Mouse (Mus musculus): Measurements from ENCODE around the gene Dnmt3a. TPM values are rescaled to one million over a fixed set of nuclear protein-coding genes. Genes with fewer than 3 reads are reported as not detected.

The Dnmt3a gene
- polyA plus RNA-seq, 2 experiments = 48.7 to 74.5 TPM

GRCm38 (mm10) chr12:3859545-3859944 is 53.7 kb downstream of the Dnmt3a start:
- Histone ChIP-seq H3K27me3 (ENCODE audit: control insufficient read depth, insufficient read depth, low read length) (no peaks in the 10 kb centered on the region), H3K9ac (ENCODE audit: low read depth, low read length, severe bottlenecking) (no peak overlapping the region), H3K4me3 (replicated peaks; ENCODE audit: low read length) (no peak overlapping the region), H3K9me3 (ENCODE audit: control insufficient read depth, low read length) (no peaks in the 10 kb centered on the region), H3K36me3 (ENCODE audit: control insufficient read depth, insufficient read depth, low read length) (peaks cover 33% of the 10 kb centered on the region), H3K4me2 (replicated peaks; ENCODE audit: low read depth, low read length, severe bottlenecking) (no peak overlapping the region), H3K4me1 (ENCODE audit: control insufficient read depth, insufficient read depth, low read length) (peaks cover 14% of the 10 kb centered on the region), H3K27ac (replicated peaks; ENCODE audit: low read depth, low read length) (no peak overlapping the region)
- 68% methylated on average over 3 of the region's 3 CpGs for WGBS
- DNase-seq (ENCODE audit: low spot score) (no peak), ATAC-seq (ENCODE audit: low FRiP score, low read depth) (no peak)
- TF ChIP-seq POLR2A (IDR thresholded peaks at IDR 0.05; ENCODE audit: borderline replicate concordance, extremely low read depth, insufficient read depth, insufficient read length) = no peak

- no peak overlapping the region for H3K4me2 ChIP-seq (replicated peaks; ENCODE audit: low read depth, low read length, severe bottlenecking)
- ATAC-seq (ENCODE audit: low FRiP score, low read depth) (no peak), DNase-seq (ENCODE audit: low spot score) (no peak)
- no peak overlapping the region for H3K27ac ChIP-seq (replicated peaks; ENCODE audit: low read depth, low read length)
- TF ChIP-seq POLR2A (IDR thresholded peaks at IDR 0.05; ENCODE audit: borderline replicate concordance, extremely low read depth, insufficient read depth, insufficient read length) = no peak
- H3K9me3 ChIP-seq (ENCODE audit: control insufficient read depth, low read length) = no peaks in the 10 kb centered on the region
- H3K4me1 ChIP-seq (ENCODE audit: control insufficient read depth, insufficient read depth, low read length) = peaks cover 12% of the 10 kb centered on the region
- no peaks in the 10 kb centered on the region for H3K27me3 ChIP-seq (ENCODE audit: control insufficient read depth, insufficient read depth, low read length)
- H3K36me3 ChIP-seq (ENCODE audit: control insufficient read depth, insufficient read depth, low read length) = peaks cover 36% of the 10 kb centered on the region
- H3K9ac ChIP-seq (ENCODE audit: low read depth, low read length, severe bottlenecking) = no peak overlapping the region
- 38% methylated on average over 5 of the region's 5 CpGs for whole genome bisulfite sequencing
- H3K4me3 ChIP-seq (replicated peaks; ENCODE audit: low read length) = no peak overlapping the region
These were observed 54.2 kb downstream of the Dnmt3a start for GRCm38 (mm10) chr12:3860005-3860404.

- ATAC-seq (ENCODE audit: low FRiP score, low read depth) (no peak), DNase-seq (ENCODE audit: low spot score) (no peak)
- Histone ChIP-seq H3K27ac (replicated peaks; ENCODE audit: low read depth, low read length) (no peak overlapping the region), H3K36me3 (ENCODE audit: control insufficient read depth, insufficient read depth, low read length) (peaks cover 53% of the 10 kb centered on the region), H3K27me3 (ENCODE audit: control insufficient read depth, insufficient read depth, low read length) (no peaks in the 10 kb centered on the region), H3K4me3 (replicated peaks; ENCODE audit: low read length) (no peak overlapping the region), H3K4me2 (replicated peaks; ENCODE audit: low read depth, low read length, severe bottlenecking) (no peak overlapping the region), H3K9me3 (ENCODE audit: control insufficient read depth, low read length) (no peaks in the 10 kb centered on the region), H3K9ac (ENCODE audit: low read depth, low read length, severe bottlenecking) (no peak overlapping the region), H3K4me1 (ENCODE audit: control insufficient read depth, insufficient read depth, low read length) (peaks cover 9% of the 10 kb centered on the region)
- WGBS = 81% methylated on average over 4 of the region's 4 CpGs
- TF ChIP-seq POLR2A (IDR thresholded peaks at IDR 0.05; ENCODE audit: borderline replicate concordance, extremely low read depth, insufficient read depth, insufficient read length) = no peak
These were observed 55.9 kb downstream of the Dnmt3a start for GRCm38 (mm10) chr12:3861665-3862228.

GRCm38 (mm10) chr12:3862253-3862652 is 56.4 kb downstream of the Dnmt3a start:
- DNase-seq (ENCODE audit: low spot score) (no peak), ATAC-seq (ENCODE audit: low FRiP score, low read depth) (no peak)
- Histone ChIP-seq H3K36me3 (ENCODE audit: control insufficient read depth, insufficient read depth, low read length) (peaks cover 57% of the 10 kb centered on the region), H3K27ac (replicated peaks; ENCODE audit: low read depth, low read length) (no peak overlapping the region), H3K9me3 (ENCODE audit: control insufficient read depth, low read length) (no peaks in the 10 kb centered on the region), H3K4me1 (ENCODE audit: control insufficient read depth, insufficient read depth, low read length) (peaks cover 10% of the 10 kb centered on the region), H3K4me3 (replicated peaks; ENCODE audit: low read length) (no peak overlapping the region), H3K27me3 (ENCODE audit: control insufficient read depth, insufficient read depth, low read length) (no peaks in the 10 kb centered on the region), H3K9ac (ENCODE audit: low read depth, low read length, severe bottlenecking) (no peak overlapping the region), H3K4me2 (replicated peaks; ENCODE audit: low read depth, low read length, severe bottlenecking) (no peak overlapping the region)
- WGBS = 84% methylated on average over 6 of the region's 6 CpGs
- no peak for TF ChIP-seq POLR2A (IDR thresholded peaks at IDR 0.05; ENCODE audit: borderline replicate concordance, extremely low read depth, insufficient read depth, insufficient read length)

GRCm38 (mm10) chr12:3864208-3864607 is 58.4 kb downstream of the Dnmt3a start:
- H3K9me3 ChIP-seq (ENCODE audit: control insufficient read depth, low read length) = no peaks in the 10 kb centered on the region
- no peak overlapping the region for H3K4me3 ChIP-seq (replicated peaks; ENCODE audit: low read length)
- no peaks in the 10 kb centered on the region for H3K27me3 ChIP-seq (ENCODE audit: control insufficient read depth, insufficient read depth, low read length)
- no peak overlapping the region for H3K4me2 ChIP-seq (replicated peaks; ENCODE audit: low read depth, low read length, severe bottlenecking)
- WGBS = 90% methylated on average over 8 of the region's 8 CpGs
- H3K9ac ChIP-seq (ENCODE audit: low read depth, low read length, severe bottlenecking) = no peak overlapping the region
- H3K36me3 ChIP-seq (ENCODE audit: control insufficient read depth, insufficient read depth, low read length) = peaks cover 69% of the 10 kb centered on the region
- H3K27ac ChIP-seq (replicated peaks; ENCODE audit: low read depth, low read length) = no peak overlapping the region
- peaks cover 10% of the 10 kb centered on the region for H3K4me1 ChIP-seq (ENCODE audit: control insufficient read depth, insufficient read depth, low read length)
- ATAC-seq (ENCODE audit: low FRiP score, low read depth) (no peak), DNase-seq (ENCODE audit: low spot score) (no peak)
- no peak for TF ChIP-seq POLR2A (IDR thresholded peaks at IDR 0.05; ENCODE audit: borderline replicate concordance, extremely low read depth, insufficient read depth, insufficient read length)

- peaks cover 11% of the 10 kb centered on the region for H3K4me1 ChIP-seq (ENCODE audit: control insufficient read depth, insufficient read depth, low read length)
- WGBS = 86% methylated on average over 8 of the region's 8 CpGs
- DNase-seq (ENCODE audit: low spot score) = no peak
- no peak overlapping the region for H3K4me2 ChIP-seq (replicated peaks; ENCODE audit: low read depth, low read length, severe bottlenecking)
- no peak for TF ChIP-seq POLR2A (IDR thresholded peaks at IDR 0.05; ENCODE audit: borderline replicate concordance, extremely low read depth, insufficient read depth, insufficient read length)
- peaks cover 68% of the 10 kb centered on the region for H3K36me3 ChIP-seq (ENCODE audit: control insufficient read depth, insufficient read depth, low read length)
- ATAC-seq (ENCODE audit: low FRiP score, low read depth) = no peak
- H3K9me3 ChIP-seq (ENCODE audit: control insufficient read depth, low read length) = no peaks in the 10 kb centered on the region
- no peak overlapping the region for H3K27ac ChIP-seq (replicated peaks; ENCODE audit: low read depth, low read length)
- H3K4me3 ChIP-seq (replicated peaks; ENCODE audit: low read length) = no peak overlapping the region
- H3K9ac ChIP-seq (ENCODE audit: low read depth, low read length, severe bottlenecking) = no peak overlapping the region
- no peaks in the 10 kb centered on the region for H3K27me3 ChIP-seq (ENCODE audit: control insufficient read depth, insufficient read depth, low read length)
These were observed 59.8 kb downstream of the Dnmt3a start for GRCm38 (mm10) chr12:3865594-3865993.

Data from limb, embryonic 14.5 days (tissue).